ENCODE assay signal across 7 mouse cellular contexts in the genomic region with DNA sequence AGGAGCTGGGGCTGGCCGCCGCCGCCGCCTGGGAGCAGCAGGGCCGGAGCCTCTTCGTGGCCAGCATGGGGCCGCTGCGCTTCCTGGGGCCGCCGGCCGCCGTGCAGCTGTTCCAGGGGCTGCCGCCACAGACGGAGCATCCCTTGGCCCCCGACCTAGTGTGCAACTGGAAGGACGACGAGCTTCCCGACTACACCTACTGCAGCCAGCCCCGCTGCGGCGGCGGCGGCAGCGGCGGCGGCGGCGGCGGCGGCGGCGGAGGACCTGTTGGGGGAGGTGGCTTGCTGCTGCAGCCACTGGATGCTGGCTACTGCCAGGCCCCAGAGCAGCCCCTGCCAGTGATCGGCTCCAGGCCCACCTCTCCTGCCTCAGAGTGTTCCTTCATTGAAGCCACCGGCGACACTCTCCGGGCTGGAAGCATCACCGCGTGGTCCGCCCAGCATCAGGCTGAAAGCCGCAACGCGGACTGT. TPM values are rescaled to one million over a fixed set of nuclear protein-coding genes. Genes with fewer than 3 reads are reported as not detected.
DNase-seq lines count a peak whose midpoint lies in the region; ATAC-seq and TF ChIP-seq lines count a peak whose summit lies in the region.

No protein-coding gene starts in this region.

- 13% methylated on average over 38 of the region's 42 CpGs for WGBS in lung, embryonic 15.5 days
- 11% methylated on average over 21 of the region's 42 CpGs for WGBS in embryonic facial prominence, embryonic 12.5 days
- 29% methylated on average over 23 of the region's 42 CpGs for WGBS in hindbrain, embryonic 15.5 days
- 11% methylated on average over 31 of the region's 42 CpGs for WGBS in liver, embryonic 14.5 days (ENCODE audit: insufficient replicate concordance)

- ATAC-seq in lung, embryonic 15.5 days (ENCODE audit: borderline replicate concordance, extremely low read depth, low FRiP score, low TSS enrichment), result peak; percentile 66; the same call in 1 of the 2 replicates
- peak; percentile 87 for ATAC-seq in embryonic facial prominence, embryonic 12.5 days (ENCODE audit: insufficient number of reproducible peaks, insufficient read depth, low FRiP score, low TSS enrichment)
- peak; percentile 70 for ATAC-seq in hindbrain, embryonic 15.5 days (ENCODE audit: low FRiP score, low read depth)
- no peak for ATAC-seq in liver, embryonic 14.5 days (ENCODE audit: insufficient read depth)

- DNase-seq in lung, postnatal 36 days, result no peak
- DNase-seq in adrenal gland, postnatal 4 days (ENCODE audit: low spot score in 2 of 2), result peak; percentile 2 to 4
- no peak for DNase-seq in liver, embryonic 14.5 days (ENCODE audit: low read depth in 3 of 3, low spot score in 3 of 3)
- DNase-seq in right cerebral cortex, postnatal 25 days, result peak; percentile 29

- H3K36me3 ChIP-seq in lung, embryonic 15.5 days, result no peaks in the 10 kb centered on the region
- H3K36me3 ChIP-seq in embryonic facial prominence, embryonic 12.5 days, result no peaks in the 10 kb centered on the region
- H3K36me3 ChIP-seq in hindbrain, embryonic 15.5 days, result peaks cover 4% of the 10 kb centered on the region
- H3K36me3 ChIP-seq in liver, embryonic 14.5 days (replicated peaks; ENCODE audit: control insufficient read depth, insufficient read depth, low read depth), result no peaks in the 10 kb centered on the region

- H3K9ac ChIP-seq in lung, embryonic 15.5 days, result peak overlapping the region; percentile 65
- H3K9ac ChIP-seq in embryonic facial prominence, embryonic 12.5 days, result peak overlapping the region; percentile 64
- peak overlapping the region; percentile 66 for H3K9ac ChIP-seq in hindbrain, embryonic 15.5 days
- no peak overlapping the region for H3K9ac ChIP-seq in liver, embryonic 14.5 days (replicated peaks)

- no peaks in the 10 kb centered on the region for H3K27me3 ChIP-seq in lung, embryonic 15.5 days
- H3K27me3 ChIP-seq in embryonic facial prominence, embryonic 12.5 days, result no peaks in the 10 kb centered on the region
- H3K27me3 ChIP-seq in hindbrain, embryonic 15.5 days, result no peaks in the 10 kb centered on the region
- H3K27me3 ChIP-seq in liver, embryonic 14.5 days (ENCODE audit: control insufficient read depth, insufficient read depth, low read length), result peaks cover 28% of the 10 kb centered on the region

- no peaks in the 10 kb centered on the region for H3K4me1 ChIP-seq in lung, embryonic 15.5 days
- H3K4me1 ChIP-seq in embryonic facial prominence, embryonic 12.5 days, result no peaks in the 10 kb centered on the region
- H3K4me1 ChIP-seq in hindbrain, embryonic 15.5 days (replicated peaks), result 0 out of 2 replicates have a peak, but pooled peaks cover 4% of the 10 kb centered on the region
- H3K4me1 ChIP-seq in liver, embryonic 14.5 days (replicated peaks; ENCODE audit: control insufficient read depth in 2 of 2, insufficient read depth in 2 of 2, low read length in 1 of 2), result no peaks in the 10 kb centered on the region

- TF ChIP-seq CTCF in liver, embryonic 14.5 days (IDR thresholded peaks at IDR 0.05; ENCODE audit: low read depth), result no peak

- TF ChIP-seq EP300 in liver, embryonic 14.5 days (IDR thresholded peaks at IDR 0.05; ENCODE audit: low read depth), result no peak

- peak overlapping the region; percentile 88 for H3K27ac ChIP-seq in lung, embryonic 15.5 days
- peak overlapping the region; percentile 80 for H3K27ac ChIP-seq in embryonic facial prominence, embryonic 12.5 days
- H3K27ac ChIP-seq in hindbrain, embryonic 15.5 days (replicated peaks), result peak overlapping the region; percentile 88
- H3K27ac ChIP-seq in liver, embryonic 14.5 days, result no peak overlapping the region

- no peaks in the 10 kb centered on the region for H3K9me3 ChIP-seq in lung, embryonic 15.5 days
- H3K9me3 ChIP-seq in embryonic facial prominence, embryonic 12.5 days, result no peaks in the 10 kb centered on the region
- no peaks in the 10 kb centered on the region for H3K9me3 ChIP-seq in hindbrain, embryonic 15.5 days
- no peaks in the 10 kb centered on the region for H3K9me3 ChIP-seq in liver, embryonic 14.5 days (ENCODE audit: control insufficient read depth, low read length)

- H3K4me3 ChIP-seq in lung, embryonic 15.5 days, result peak overlapping the region; percentile 59
- H3K4me3 ChIP-seq in embryonic facial prominence, embryonic 12.5 days, result peak overlapping the region; percentile 54
- H3K4me3 ChIP-seq in hindbrain, embryonic 15.5 days, result peak overlapping the region; percentile 56
- peak overlapping the region; percentile 19 to 37; a peak in 3 of 4 replicates for H3K4me3 ChIP-seq in liver, embryonic 14.5 days (ENCODE audit: insufficient read depth in 1 of 2, low read depth in 2 of 2, low read length in 2 of 2)

- H3K4me2 ChIP-seq in lung, embryonic 15.5 days, result peak overlapping the region; percentile 76
- peak overlapping the region; percentile 60 for H3K4me2 ChIP-seq in embryonic facial prominence, embryonic 12.5 days (replicated peaks)
- H3K4me2 ChIP-seq in hindbrain, embryonic 15.5 days, result peak overlapping the region; percentile 73
- H3K4me2 ChIP-seq in liver, embryonic 14.5 days (ENCODE audit: low read depth), result peak overlapping the region; percentile 33

RNA-seq across cellular contexts. Expression of a gene that starts 1.0 kb away (rescaled TPM):
- 5.1 and 5.3 TPM in 2 replicates for polyA plus RNA-seq in lung, embryonic 15.5 days (2015; fragmentation: Nextera tagmentation; extraction: Ambion mirVana)
- total RNA-seq in adrenal gland, postnatal 4 days (2021), result 10 to 100 TPM; 12.7 to 15.0 TPM
- polyA plus RNA-seq in embryonic facial prominence, embryonic 12.5 days (2016; fragmentation: Nextera tagmentation; extraction: Ambion mirVana), result 8.0 and 9.3 TPM in 2 replicates
- 26.2 and 28.8 TPM in 2 replicates for polyA plus RNA-seq in hindbrain, embryonic 15.5 days (2015; fragmentation: Nextera tagmentation; extraction: Ambion mirVana)
- 0.11 and 0.12 TPM in 2 replicates for polyA plus RNA-seq in liver, embryonic 14.5 days (2012; rRNA removed)
- polyA plus RNA-seq in liver, embryonic 14.5 days (2014; fragmentation: Nextera tagmentation; extraction: Ambion mirVana), result 0.06 and 0.13 TPM in 2 replicates

RNA-seq across cellular contexts. Expression of a gene that starts 19.2 kb away (rescaled TPM):
- not detected in 2 replicates for polyA plus RNA-seq in lung, embryonic 15.5 days (2015; fragmentation: Nextera tagmentation; extraction: Ambion mirVana)
- total RNA-seq in adrenal gland, postnatal 4 days (2021), result not detected
- not detected in 2 replicates for polyA plus RNA-seq in embryonic facial prominence, embryonic 12.5 days (2016; fragmentation: Nextera tagmentation; extraction: Ambion mirVana)
- not detected in 2 replicates for polyA plus RNA-seq in hindbrain, embryonic 15.5 days (2015; fragmentation: Nextera tagmentation; extraction: Ambion mirVana)
- not detected in 2 replicates for polyA plus RNA-seq in liver, embryonic 14.5 days (2012; rRNA removed)
- polyA plus RNA-seq in liver, embryonic 14.5 days (2014; fragmentation: Nextera tagmentation; extraction: Ambion mirVana), result not detected in 2 replicates

RNA-seq across cellular contexts. Expression of a gene that starts 49.4 kb away (rescaled TPM):
- polyA plus RNA-seq in lung, embryonic 15.5 days (2015; fragmentation: Nextera tagmentation; extraction: Ambion mirVana), result not detected in 2 replicates
- total RNA-seq in adrenal gland, postnatal 4 days (2021), result not detected
- polyA plus RNA-seq in embryonic facial prominence, embryonic 12.5 days (2016; fragmentation: Nextera tagmentation; extraction: Ambion mirVana), result not detected in 2 replicates
- polyA plus RNA-seq in hindbrain, embryonic 15.5 days (2015; fragmentation: Nextera tagmentation; extraction: Ambion mirVana), result not detected in 2 replicates
- not detected in 2 replicates for polyA plus RNA-seq in liver, embryonic 14.5 days (2012; rRNA removed)
- not detected in 2 replicates for polyA plus RNA-seq in liver, embryonic 14.5 days (2014; fragmentation: Nextera tagmentation; extraction: Ambion mirVana)

Comparison
In these comparisons a context has a peak if more than half of its experiments do, and no peak if none do; other contexts are left out.
1. DNase-seq: peak in adrenal gland, postnatal 4 days (2 of 2) and right cerebral cortex, postnatal 25 days (single experiment); none in lung, postnatal 36 days (single experiment) and liver, embryonic 14.5 days (0 of 3).
2. Peak in every context shown above with its lines, with median percentiles within 50 percentile points of each other: H3K4me2 ChIP-seq and H3K4me3 ChIP-seq.